Mouse (Mus musculus): ENCODE results near the gene Mfn1. TPM values are rescaled to one million over a fixed set of nuclear protein-coding genes. Genes with fewer than 3 reads are reported as not detected.

Mfn1 gene
- polyA plus RNA-seq (2012; rRNA removed): 30.6 and 34.4 TPM in 2 replicates

DNA sequence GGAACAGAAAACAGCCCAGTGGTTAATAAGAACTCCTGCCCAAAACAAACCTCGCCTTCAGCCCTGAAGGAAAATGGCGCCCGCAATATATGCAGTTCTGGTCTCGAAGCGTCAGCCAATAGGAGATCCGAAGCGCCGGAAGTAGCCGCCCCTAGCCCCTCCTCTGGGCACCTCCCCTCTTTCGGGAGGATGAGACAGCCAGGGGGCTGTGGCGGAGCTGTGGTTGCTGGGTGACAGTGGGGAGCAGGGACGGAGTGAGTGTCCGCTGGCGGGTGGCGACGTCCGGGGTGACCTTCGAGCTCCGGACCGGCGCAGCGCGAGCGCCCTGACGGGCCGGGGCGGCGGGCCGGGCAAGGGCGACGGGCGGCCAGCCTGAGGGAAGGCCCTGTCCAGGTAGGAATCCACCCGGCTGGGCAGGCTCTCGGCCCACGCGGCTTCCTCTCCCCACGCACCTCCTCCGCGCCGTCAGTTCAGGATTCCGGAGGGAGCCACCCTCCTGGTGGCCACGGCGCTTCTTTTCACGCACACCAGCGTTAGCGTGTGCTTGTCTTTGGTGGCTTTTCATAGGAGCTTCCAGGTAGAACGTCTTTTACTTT, at the start of gene Mfn1:
Gene Mfn1 (plus strand): TSS at position 163 of the 596 bp plus-strand sequence.

DNA sequence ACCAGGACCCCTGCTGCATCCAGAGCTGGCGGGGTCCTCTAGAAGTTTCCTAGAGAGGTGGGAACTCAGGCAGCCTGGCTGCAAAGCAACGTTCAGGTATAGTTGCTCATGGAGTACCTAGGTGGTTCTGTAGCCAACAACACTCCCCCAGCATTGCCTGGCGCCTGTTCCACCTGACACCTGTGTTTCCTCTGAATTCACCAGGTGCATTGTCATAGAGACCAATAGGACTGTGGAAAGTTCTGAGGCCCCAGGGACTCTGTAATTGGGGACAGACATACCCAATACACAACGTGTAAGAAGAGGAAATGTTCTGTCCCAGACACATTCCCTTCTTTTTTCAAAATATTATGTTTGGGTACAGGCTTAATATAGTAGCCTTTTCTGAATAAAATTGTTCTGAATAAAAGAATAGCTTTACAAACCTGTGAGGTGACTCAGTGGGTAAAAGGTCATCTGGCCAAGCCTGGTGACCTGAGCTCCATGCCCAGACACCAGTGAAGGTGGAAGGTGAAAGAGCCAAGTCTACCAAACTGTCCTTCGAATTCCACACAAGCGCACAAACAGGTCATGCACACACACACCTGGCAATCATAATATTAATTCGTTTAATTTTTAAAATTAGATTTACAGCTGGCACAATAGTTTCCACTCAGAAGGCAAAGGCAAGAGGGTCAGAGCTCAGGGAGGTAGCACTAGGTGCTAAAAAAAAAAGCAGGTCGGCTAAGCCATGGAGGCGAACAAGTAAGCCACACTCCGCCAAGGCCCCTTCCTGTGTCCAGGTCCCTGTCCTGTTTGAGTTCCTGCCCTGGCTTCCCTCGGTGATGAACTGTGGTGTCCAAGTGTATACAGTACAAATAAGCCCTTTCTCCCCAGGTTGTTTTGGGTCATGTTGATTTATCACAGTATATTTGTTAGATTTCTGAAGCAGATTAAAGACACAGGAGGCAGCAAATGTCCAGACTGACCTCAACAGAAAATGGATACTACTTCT, 36.9 kb upstream of the Mfn1 start, which contains the start of gene Kcnmb3:
Gene Kcnmb3 (minus strand): TSS at position 135 of the 994 bp plus-strand sequence.

DNA sequence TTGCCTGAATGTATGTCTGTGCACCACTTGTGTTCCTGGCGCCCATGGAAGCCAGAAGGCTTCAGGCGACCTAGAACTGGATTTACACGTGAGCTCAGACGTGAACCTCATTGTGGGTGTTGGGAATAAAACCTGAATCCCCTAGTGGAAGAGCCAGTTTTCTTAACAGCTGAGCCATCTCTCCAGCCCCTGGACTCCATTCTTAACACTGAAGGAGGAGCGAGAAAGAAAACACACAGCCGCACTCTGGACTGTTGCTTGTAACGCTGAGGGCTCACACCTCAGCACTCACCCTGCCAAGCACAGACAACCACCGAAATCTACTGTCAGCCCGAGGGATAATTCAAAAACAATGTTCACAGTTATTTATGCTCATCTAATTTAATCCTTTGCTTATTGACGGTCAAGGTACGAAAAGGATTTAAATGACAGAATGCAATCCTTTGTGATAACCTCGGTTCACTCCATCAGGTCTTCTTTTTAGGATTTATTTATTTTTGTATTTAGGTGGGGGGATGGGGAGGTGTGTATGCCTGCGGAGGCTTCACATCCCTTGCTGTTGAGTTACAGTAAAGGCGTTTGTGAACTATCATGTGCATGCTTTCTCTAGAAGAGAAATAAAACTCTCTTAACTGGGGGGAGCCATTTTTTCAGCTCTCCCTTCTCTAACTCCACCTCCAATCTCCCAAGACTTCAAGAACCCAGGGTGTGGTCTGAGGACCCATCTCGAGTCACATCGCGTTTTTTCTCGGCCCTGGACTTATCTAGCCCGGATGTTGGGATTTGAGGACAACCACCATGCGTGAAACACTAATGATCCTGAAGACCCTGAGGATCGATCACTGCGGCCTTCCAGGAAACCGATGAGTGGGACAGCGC, 19.5 kb upstream of the Mfn1 start, which contains the start of gene Zfp639:
Gene Zfp639 (plus strand): TSS at position 764 of the 879 bp plus-strand sequence.

DNA sequence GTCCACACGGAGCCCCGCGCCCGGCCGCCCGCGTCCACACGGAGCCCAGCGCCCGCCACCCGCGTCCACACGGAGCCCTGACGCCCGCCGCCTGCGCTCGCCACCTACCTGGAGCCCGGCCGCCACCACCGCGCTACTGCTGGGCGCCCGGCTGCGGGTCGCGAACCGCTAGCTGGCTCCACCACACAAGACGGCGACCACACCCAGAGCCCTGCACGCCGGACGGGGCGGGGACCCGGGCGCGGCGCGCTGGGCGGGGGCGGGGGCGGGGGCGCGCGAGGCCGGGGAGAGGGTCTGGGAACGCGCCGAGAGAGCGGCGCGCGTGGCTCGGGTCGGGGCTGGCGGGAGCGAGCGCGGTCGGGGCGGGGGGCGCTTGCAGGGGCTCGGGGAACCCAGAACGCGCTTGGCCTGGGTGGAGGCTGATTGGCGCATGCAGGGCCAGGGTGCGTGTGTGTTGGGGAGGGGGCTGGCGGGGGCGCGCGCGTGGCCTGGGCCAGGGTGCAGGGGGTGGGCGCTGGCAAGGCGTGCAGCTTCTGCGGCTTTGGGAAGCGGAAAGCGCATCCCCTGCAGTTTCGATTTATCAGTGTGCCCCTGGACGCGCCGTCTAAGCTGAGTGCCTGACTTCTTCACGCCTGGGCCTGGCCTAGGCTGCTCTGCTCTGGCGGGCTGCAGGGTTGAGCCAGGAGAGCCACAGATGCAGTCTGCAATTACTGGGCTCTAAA, 87.2 kb downstream of the Mfn1 start, which contains the start of gene Gnb4:
Gene Gnb4 (minus strand): TSS at position 255 of the 722 bp plus-strand sequence.

Other genes starting within 250 kb of the Mfn1 start
- 13.8 and 15.8 TPM in 2 replicates for gene Zmat3, start 163.5 kb upstream of the Mfn1 start, polyA plus RNA-seq (2012; rRNA removed)
- 20.8 and 27.6 TPM in 2 replicates for gene Pik3ca, start 131.8 kb upstream of the Mfn1 start, polyA plus RNA-seq (2012; rRNA removed)
- not detected in 2 replicates for gene Kcnmb3, start 37.2 kb upstream of the Mfn1 start, polyA plus RNA-seq (2012; rRNA removed)
- gene Zfp639, start 19.2 kb upstream of the Mfn1 start, polyA plus RNA-seq (2012; rRNA removed): 42.0 and 68.2 TPM in 2 replicates
- 40.4 and 42.9 TPM in 2 replicates for gene Gnb4, start 87.1 kb downstream of the Mfn1 start, polyA plus RNA-seq (2012; rRNA removed)
- 120 and 152 TPM in 2 replicates for gene Actl6a, start 176.8 kb downstream of the Mfn1 start, polyA plus RNA-seq (2012; rRNA removed)
- 233 and 353 TPM in 2 replicates for gene Ndufb5, start 207.5 kb downstream of the Mfn1 start, polyA plus RNA-seq (2012; rRNA removed)
- gene Mrpl47, start 208.1 kb downstream of the Mfn1 start, polyA plus RNA-seq (2012; rRNA removed): 27.7 and 36.3 TPM in 2 replicates

All from central nervous system, embryonic 11.5 days (tissue).